Mouse (Mus musculus): ENCODE data around the gene Nlrp4b.
"Not testable (repeated sequence)": the region's sequence is repeated elsewhere in the genome, so short reads cannot be mapped to it uniquely, and the experiment has no call there.

The Nlrp4b gene

GRCm38 (mm10) chr7:10687489-10687888 lies at the start of gene Nlrp4b:
Gene Nlrp4b, plus strand, starts transcription at chr7:10687789.
- DNase-seq = no peak

DNA sequence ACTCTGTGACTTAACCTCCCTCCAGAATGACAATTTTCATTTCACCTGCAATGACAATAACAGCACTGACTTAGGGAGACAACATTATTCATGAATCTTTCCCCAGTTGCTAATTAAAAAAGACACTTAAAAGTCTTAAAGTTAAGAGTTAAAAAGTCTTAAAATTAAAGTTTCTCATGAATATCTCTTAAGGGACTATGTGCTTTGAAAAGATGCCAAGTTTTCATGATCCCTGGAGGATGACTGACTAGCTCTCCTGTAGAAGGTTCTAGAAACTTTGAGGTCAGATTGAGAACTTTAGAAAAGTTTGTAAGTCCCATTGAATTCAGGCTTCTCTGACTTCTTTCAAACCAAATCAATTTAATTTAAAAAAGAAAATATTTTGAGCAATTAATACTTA lies 66.7 kb downstream of the Nlrp4b start, which contains the start of gene Vmn1r71:
Vmn1r71 (minus strand) TSS at position 101 of the 400 bp plus-strand sequence.
- DNase-seq = no peak

DNA sequence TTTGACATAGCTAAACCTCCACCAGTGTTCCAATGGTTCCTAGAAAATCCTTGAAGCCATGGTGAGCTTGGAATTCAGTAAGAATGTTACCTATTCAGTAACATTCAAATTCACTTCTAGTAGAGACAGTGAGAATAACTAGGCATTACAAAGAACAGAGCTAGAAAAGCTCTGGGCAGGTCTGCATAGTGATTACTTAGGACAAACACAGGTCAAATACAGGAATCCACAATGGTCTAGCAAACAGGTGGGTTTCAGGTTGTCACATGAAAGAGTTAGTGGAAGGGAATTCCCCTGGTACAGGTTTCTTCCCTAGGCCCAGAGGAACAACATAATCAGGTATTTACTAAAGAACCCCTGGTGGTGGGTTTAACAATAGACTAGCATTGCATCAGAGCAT lies 70.0 kb downstream of the Nlrp4b start:
- not testable (repeated sequence) for DNase-seq

Measured in right cerebral cortex, postnatal 4 days (tissue).